Mouse (Mus musculus) kidney, adult 2 months (tissue): Measurements from ENCODE around the gene Cela3b.
"Not testable (repeated sequence)": the region's sequence is repeated elsewhere in the genome, so short reads cannot be mapped to it uniquely, and the experiment has no call there.

Experiments
- CTCF ChIP-seq: fragments of 200-500 bp; conservative IDR thresholded peaks from 2 replicates; pipeline ENCODE4 v1.5.1; 2011; ENCODE audit warnings: low read depth, mild to moderate bottlenecking, control low read depth, low read length, moderate library complexity, mixed read lengths; ENCODE audit not compliant: insufficient read depth, insufficient read length
- POLR2A ChIP-seq: fragments of 200-500 bp; IDR thresholded peaks from one replicate; pipeline ENCODE4 v1.6.1; 2011; ENCODE audit warnings: low read depth, low read length, control low read depth

- TF ChIP-seq POLR2A, CTCF: not testable (repeated sequence)
These were observed 2.6 kb upstream of the Cela3b start for GRCm38 (mm10) chr4:137432700-137433550.
